ENCODE assay signal across 7 mouse cellular contexts in the genomic region with DNA sequence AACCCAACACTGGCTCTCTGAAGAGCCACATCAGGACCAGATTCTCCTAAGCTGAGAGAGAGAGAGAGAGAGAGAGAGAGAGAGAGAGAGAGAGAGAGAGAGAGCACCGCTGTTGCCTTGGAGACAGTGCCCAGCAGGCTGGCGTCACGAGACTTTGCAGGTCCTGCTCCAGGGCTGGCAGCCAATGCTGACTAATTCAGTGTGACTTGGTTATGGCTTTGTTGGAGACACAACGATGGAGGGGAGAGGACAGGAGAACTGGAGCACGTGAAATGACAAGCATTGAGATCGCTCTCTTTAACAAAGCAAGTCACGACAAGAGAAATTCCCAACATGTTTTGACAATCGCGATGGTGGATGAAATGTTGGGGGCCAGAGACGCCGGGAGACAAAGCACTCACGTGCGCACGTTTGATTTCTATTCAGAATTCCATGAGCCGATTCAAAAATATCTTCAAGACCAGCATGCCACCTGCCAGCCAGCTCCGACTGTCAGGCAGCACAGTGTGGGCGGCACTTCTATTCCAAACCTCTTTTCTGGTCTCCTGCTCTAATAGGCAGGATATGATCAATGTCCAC. TPM values are rescaled to one million over a fixed set of nuclear protein-coding genes. Genes with fewer than 3 reads are reported as not detected.
DNase-seq lines count a peak whose midpoint lies in the region; ATAC-seq lines count a peak whose summit lies in the region.

No protein-coding gene starts in this region.

- peak; percentile 65 for DNase-seq in adrenal gland, adult 8-10 months
- peak; percentile 78 for DNase-seq in cerebellum, adult 9-11 months
- DNase-seq in frontal cortex, postnatal 25 days (ENCODE audit: low spot score in 2 of 2) = peak; percentile 46 to 68
- DNase-seq in kidney, adult 8-10 months = peak; percentile 33 to 44
- peak; percentile 34 for DNase-seq in retina, adult 2 months (ENCODE audit: low read depth, low spot score)
- no peak for DNase-seq in liver, embryonic 11.5 days (ENCODE audit: low spot score)

- H3K4me1 ChIP-seq in limb, embryonic 15.5 days = peaks cover 24% of the 10 kb centered on the region
- no peaks in the 10 kb centered on the region; the same call in none of the 2 replicates for H3K4me1 ChIP-seq in liver, embryonic 11.5 days (replicated peaks; ENCODE audit: control insufficient read depth, insufficient read depth, low read length)

- H3K36me3 ChIP-seq in limb, embryonic 15.5 days = no peaks in the 10 kb centered on the region
- no peaks in the 10 kb centered on the region for H3K36me3 ChIP-seq in liver, embryonic 11.5 days (ENCODE audit: control insufficient read depth, insufficient read depth, low read length)

- H3K4me3 ChIP-seq in limb, embryonic 15.5 days = no peak overlapping the region
- no peak overlapping the region for H3K4me3 ChIP-seq in liver, embryonic 11.5 days (ENCODE audit: low read depth, low read length)

- H3K27me3 ChIP-seq in limb, embryonic 15.5 days = no peaks in the 10 kb centered on the region
- H3K27me3 ChIP-seq in liver, embryonic 11.5 days (replicated peaks; ENCODE audit: control insufficient read depth, insufficient read depth, low read length) = peaks cover 6% of the 10 kb centered on the region

- H3K9me3 ChIP-seq in limb, embryonic 15.5 days = no peaks in the 10 kb centered on the region
- H3K9me3 ChIP-seq in liver, embryonic 11.5 days (ENCODE audit: control insufficient read depth, low read length) = no peaks in the 10 kb centered on the region

- no peak overlapping the region for H3K9ac ChIP-seq in limb, embryonic 15.5 days
- H3K9ac ChIP-seq in liver, embryonic 11.5 days (ENCODE audit: low read depth, low read length) = no peak overlapping the region

- H3K27ac ChIP-seq in limb, embryonic 15.5 days = no peak overlapping the region
- no peak overlapping the region for H3K27ac ChIP-seq in liver, embryonic 11.5 days (ENCODE audit: low read depth, low read length)

- peak overlapping the region; percentile 26; the same call in 1 of the 2 replicates for H3K4me2 ChIP-seq in limb, embryonic 15.5 days
- no peak overlapping the region for H3K4me2 ChIP-seq in liver, embryonic 11.5 days

- 45% methylated on average over 17 of the region's 17 CpGs for WGBS in limb, embryonic 15.5 days
- 56% methylated on average over 17 of the region's 17 CpGs for WGBS in liver, embryonic 11.5 days

- no peak for ATAC-seq in limb, embryonic 15.5 days (ENCODE audit: insufficient number of reproducible peaks, low FRiP score, low TSS enrichment, low read depth)
- ATAC-seq in liver, embryonic 11.5 days (replicated peaks; ENCODE audit: low FRiP score) = no peak

RNA-seq across cellular contexts. Expression of gene Mis18a, which starts 17.4 kb away (rescaled TPM):
- 1 to 10 TPM; 5.4 to 7.8 (median 6.1) TPM for total RNA-seq in adrenal gland, adult 8-10 months (2022)
- polyA plus RNA-seq in limb, embryonic 15.5 days (2015; fragmentation: Nextera tagmentation; extraction: Ambion mirVana) = 50.4 and 57.0 TPM in 2 replicates
- 78.1 and 81.0 TPM in 2 replicates for polyA plus RNA-seq in liver, embryonic 11.5 days (2014; fragmentation: Nextera tagmentation; extraction: Ambion mirVana)

RNA-seq across cellular contexts. Expression of gene Mrap, which starts 28.2 kb away (rescaled TPM):
- total RNA-seq in adrenal gland, adult 8-10 months (2022) = 100 to 1,000 TPM; 200 to 615 (median 376) TPM
- polyA plus RNA-seq in limb, embryonic 15.5 days (2015; fragmentation: Nextera tagmentation; extraction: Ambion mirVana) = 0.31 and 0.84 TPM in 2 replicates
- polyA plus RNA-seq in liver, embryonic 11.5 days (2014; fragmentation: Nextera tagmentation; extraction: Ambion mirVana) = 77.5 and 79.0 TPM in 2 replicates

Comparison
In these comparisons a context has a peak if more than half of its experiments do, and no peak if none do; other contexts are left out.
1. RNA of gene Mrap, which starts 28.2 kb away (polyA plus RNA-seq): 77.5 to 79.0 TPM in liver, embryonic 11.5 days; 0.31 to 0.84 TPM in limb, embryonic 15.5 days; every median in the first group is over 10 times any median in the second.